Mouse (Mus musculus) mature B cell (primary cell): Measurements from ENCODE around the gene Amh.
"Not testable (repeated sequence)": the region's sequence is repeated elsewhere in the genome, so short reads cannot be mapped to it uniquely, and the experiment has no call there.

Source experiments
- in situ Hi-C: fragments of 300-500 bp; cut with MboI; formaldehyde crosslinking; loops from 2 replicates; pipeline ENCODE4 v1.14.3; 2019

The Amh gene

GRCm38 (mm10) chr10:80807057-80807627 lies 2.1 kb downstream of the Amh start:
- in situ Hi-C loops = no loop called here

GRCm38 (mm10) chr10:80808099-80808984 lies 3.3 kb downstream of the Amh start:
- in situ Hi-C loops = no loop called here

DNA sequence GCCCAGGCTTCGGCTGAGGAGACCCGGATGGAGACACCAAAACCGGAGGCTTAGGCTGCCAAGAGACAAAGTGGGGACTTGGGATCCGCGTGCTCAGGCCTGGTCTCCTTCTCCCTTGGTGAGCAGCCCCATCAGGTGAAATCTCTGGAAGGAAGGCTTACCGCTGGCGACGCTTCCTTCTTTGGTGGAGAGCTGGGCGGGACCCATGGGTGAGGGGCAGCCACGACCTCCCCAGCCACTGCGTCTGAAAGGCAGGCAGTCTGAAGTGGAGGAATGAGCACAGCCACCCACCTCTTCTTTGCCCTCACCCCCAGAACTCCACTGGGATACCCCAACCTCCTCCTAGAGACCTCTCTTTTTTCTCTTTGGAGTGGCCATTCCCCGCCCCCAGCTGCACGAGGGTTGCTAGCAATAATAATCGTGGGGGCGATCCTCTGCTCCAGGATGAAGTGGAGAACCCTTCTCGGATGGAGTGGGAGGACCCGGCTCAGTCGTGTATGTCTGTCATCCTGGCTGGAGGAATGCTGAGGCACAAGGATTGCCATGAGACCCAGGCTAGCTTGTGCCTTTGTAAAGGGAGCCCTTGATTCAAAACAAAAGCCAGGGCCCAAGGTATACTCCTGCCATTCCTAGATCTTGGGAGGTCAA lies 4.1 kb downstream of the Amh start:
- in situ Hi-C loops = no loop called here

DNA sequence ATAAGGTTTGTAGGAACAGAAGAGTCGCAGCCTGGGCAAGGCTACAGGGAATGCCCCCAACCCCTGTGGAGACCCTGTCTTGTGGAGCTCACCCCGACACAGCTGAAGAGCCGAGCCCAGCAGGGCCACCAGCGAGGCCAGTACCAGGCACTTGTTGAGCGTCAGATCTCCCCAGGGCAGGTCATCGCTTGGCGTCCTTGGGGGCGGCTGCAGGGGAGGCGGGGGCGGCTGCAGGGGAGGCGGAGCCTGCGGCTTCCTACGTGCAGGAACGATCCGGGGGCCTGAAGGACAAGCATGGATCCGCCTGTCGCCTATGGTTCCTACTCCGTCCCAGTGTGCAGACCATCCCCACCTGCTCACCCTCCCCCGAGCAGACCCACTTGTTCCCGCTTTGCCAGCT lies 5.0 kb downstream of the Amh start:
- in situ Hi-C loops = no loop called here

GRCm38 (mm10) chr10:80812391-80813041 lies 7.5 kb downstream of the Amh start:
- in situ Hi-C loops = no loop called here

GRCm38 (mm10) chr10:80813366-80813765 lies 8.3 kb downstream of the Amh start, which contains the start of gene Jsrp1:
Gene Jsrp1, minus strand, starts transcription at chr10:80813498.
- in situ Hi-C loops = no loop called here

GRCm38 (mm10) chr10:80814800-80815199 lies 9.8 kb downstream of the Amh start:
- in situ Hi-C loops = no loop called here

- in situ Hi-C loops = not testable (repeated sequence)
Observed at GRCm38 (mm10) chr10:80816303-80816702, 11.3 kb downstream of the Amh start.

- in situ Hi-C loops = no loop called here
Observed at GRCm38 (mm10) chr10:80817164-80817563, 12.1 kb downstream of the Amh start.

GRCm38 (mm10) chr10:80817955-80818354 lies 12.9 kb downstream of the Amh start:
- in situ Hi-C loops = not testable (repeated sequence)

DNA sequence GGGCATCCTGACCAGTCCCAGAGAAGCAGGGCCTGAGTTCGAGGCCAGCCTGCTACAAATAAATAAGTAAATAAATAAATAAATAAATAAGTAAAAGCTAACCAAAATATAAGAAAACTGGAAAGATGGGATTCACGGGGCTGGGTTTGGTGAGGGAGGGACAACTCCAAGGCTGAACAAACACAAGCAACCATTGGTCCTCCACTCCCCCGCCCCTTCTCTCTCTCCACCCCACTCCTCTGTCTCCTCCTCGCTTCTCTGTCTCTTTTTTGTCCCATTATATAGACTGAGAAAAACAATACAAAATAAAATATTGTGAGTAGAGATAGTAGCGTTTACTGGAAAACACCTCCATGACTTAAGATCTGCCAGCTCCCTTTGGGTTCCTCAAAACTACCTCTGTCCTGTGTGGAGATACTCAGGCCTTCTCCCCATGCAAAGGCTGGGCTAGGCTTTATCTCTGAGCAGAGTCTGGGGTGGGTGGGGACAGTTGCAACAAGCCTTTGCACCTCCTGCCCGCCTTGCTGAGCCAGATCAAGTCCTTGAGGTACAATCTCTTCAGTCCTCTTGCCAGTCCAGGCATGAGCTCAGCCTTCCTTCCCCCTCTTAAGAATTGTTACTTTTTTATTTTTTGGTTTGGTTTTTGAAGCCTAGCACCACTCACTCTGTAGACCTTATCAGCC lies 13.7 kb downstream of the Amh start:
- in situ Hi-C loops = no loop called here

DNA sequence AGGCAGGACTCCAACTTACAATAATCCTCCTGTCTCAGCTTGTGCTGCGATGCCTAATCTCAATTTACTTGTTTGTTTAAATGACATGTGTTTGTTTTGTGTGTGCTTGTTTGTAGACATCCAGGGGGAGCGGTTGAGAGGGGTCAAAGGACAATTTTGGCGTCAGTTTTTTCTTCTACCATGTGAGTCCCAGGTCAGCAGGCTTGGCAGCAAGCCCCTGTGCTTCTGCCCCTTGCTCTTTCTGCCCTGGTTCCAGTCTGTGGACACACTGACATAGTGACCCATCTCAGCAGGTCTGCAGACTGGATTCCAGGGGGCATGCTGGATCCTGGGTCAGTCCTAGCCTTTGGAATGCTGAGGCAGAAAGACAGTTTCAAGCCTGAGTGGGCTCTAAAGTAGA lies 14.4 kb downstream of the Amh start:
- in situ Hi-C loops = no loop called here

GRCm38 (mm10) chr10:80821991-80822390 lies 16.9 kb downstream of the Amh start:
- in situ Hi-C loops = loop anchor here (5.0 kb wide), 1 partner anchor 55 kb away; no protein-coding TSS in a partner anchor

DNA sequence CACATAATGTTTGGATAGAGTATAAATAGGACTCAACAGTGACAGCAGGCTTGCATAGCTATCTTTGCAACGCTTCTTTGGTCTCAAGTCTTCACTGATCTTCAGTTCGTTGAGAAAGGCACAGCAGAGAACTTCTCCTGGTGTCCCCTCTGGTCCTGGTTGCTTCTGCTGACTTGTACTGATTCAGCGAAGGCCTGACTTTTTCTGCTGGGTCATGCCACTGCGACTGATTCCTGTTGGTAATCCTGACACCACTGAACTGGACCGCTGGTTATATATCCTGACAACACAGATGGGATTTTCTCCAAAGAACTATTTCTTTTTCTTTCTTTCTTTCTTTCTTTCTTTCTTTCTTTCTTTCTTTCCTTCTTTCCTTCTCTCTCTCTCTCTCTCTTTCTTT lies 17.5 kb downstream of the Amh start:
- in situ Hi-C loops = loop anchor here (5.0 kb wide), 1 partner anchor 55 kb away; no protein-coding TSS in a partner anchor

DNA sequence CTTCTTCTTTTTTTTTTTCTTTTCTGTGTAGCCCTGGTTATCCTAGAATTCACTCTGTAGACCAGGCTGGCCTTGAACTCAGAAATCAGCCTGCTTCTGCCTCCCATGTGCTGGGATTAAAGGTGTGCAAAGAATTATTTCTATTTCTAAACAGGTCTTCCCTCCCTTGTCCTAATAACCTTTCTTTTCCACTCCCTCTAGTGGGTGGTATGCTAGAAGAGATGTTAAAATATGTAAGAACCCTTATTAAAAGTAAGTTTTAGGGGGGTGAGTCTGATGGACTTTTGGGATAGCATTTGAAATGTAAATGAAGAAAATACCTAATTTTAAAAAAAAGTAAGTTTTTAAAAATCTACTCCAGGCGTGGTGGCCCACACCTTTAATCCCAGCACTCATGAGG lies 18.3 kb downstream of the Amh start:
- in situ Hi-C loops = loop anchor here (5.0 kb wide), 1 partner anchor 54 kb away; no protein-coding TSS in a partner anchor

- in situ Hi-C loops = loop anchor here (5.0 kb wide), 1 partner anchor 53 kb away; no protein-coding TSS in a partner anchor
Observed at GRCm38 (mm10) chr10:80823847-80824643, 19.0 kb downstream of the Amh start.

- in situ Hi-C loops = loop anchor here (5.0 kb wide), 1 partner anchor 52 kb away; no protein-coding TSS in a partner anchor
Observed at GRCm38 (mm10) chr10:80824827-80825226, 19.8 kb downstream of the Amh start.

GRCm38 (mm10) chr10:80826151-80827062 lies 21.4 kb downstream of the Amh start, which contains the start of gene Oaz1:
Gene Oaz1, plus strand, starts transcription at chr10:80826656.
- in situ Hi-C loops = no loop called here
